Mouse (Mus musculus) erythroblast, embryonic 14.5 days (primary cell): Measurements from ENCODE around the gene Polr2i.

Experiments used
- GATA1 ChIP-seq: IDR thresholded peaks from 2 replicates; pipeline ENCODE4 v1.6.1; 2012; ENCODE audit warnings: low read length, inconsistent platforms, mixed read lengths
- TAL1 ChIP-seq: IDR thresholded peaks from 3 replicates; pipeline ENCODE4 v1.6.1; 2012; ENCODE audit warnings: low read length, inconsistent platforms, mixed read lengths

DNA sequence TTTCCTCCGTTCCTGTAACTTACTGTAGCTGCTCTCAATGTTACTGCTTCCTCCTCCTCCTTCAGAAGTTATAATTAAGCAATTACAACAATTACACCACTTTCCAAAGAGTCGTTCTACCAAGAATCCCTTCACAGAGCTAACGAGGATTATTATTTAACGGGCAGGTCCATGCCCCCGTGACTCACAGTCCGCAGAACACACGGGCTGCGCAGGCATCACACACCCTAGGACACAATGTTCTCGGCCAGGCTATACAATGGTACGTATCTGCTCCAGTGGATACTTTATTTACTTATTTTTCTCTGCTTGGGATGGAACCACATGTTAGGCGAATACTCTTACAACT lies 11.8 kb upstream of the Polr2i start:
- TF ChIP-seq GATA1, result no peak
- TF ChIP-seq TAL1, result no peak
